Mouse (Mus musculus) kidney, embryonic 14.5 days (tissue): ENCODE data around the gene Atg9b. TPM values are rescaled to one million over a fixed set of nuclear protein-coding genes. Genes with fewer than 3 reads are reported as not detected.

ENCODE experiments used
- ATAC-seq: fragments of 200-750 bp; cut with Nextera tagmentation; 2 replicates; pipeline ENCODE4 v1.8.0; 2017; ENCODE audit warnings: moderate number of reproducible peaks, mild to moderate bottlenecking, moderate TSS enrichment, moderate library complexity; ENCODE audit not compliant: low FRiP score, low TSS enrichment
- H3K27ac ChIP-seq: fragments of 300-500 bp; sonication (generic); 2 replicates; pipeline ENCODE4 v1.5.1; 2014; ENCODE audit warnings: low read depth, mild to moderate bottlenecking, low read length, moderate library complexity, mixed read lengths
- H3K27me3 ChIP-seq: fragments of 300-500 bp; sonication (generic); 2 replicates; pipeline ENCODE4 v1.6.1; 2014; ENCODE audit warnings: mild to moderate bottlenecking, low read length; ENCODE audit not compliant: control insufficient read depth, insufficient read depth
- H3K36me3 ChIP-seq: fragments of 300-500 bp; sonication (generic); 2 replicates; pipeline ENCODE4 v1.6.1; 2014; ENCODE audit warnings: low read length, mixed read lengths; ENCODE audit not compliant: control insufficient read depth, insufficient read depth
- H3K4me1 ChIP-seq: fragments of 300-500 bp; sonication (generic); 2 replicates; pipeline ENCODE4 v1.6.1; 2014; ENCODE audit warnings: low read length, mixed read lengths; ENCODE audit not compliant: control insufficient read depth, insufficient read depth
- H3K4me2 ChIP-seq: fragments of 300-500 bp; sonication (generic); replicated peaks from 2 replicates; pipeline ENCODE4 v1.6.1; 2014; ENCODE audit warnings: low read depth, mild to moderate bottlenecking, low read length
- H3K4me3 ChIP-seq: fragments of 300-500 bp; sonication (generic); 2 replicates; pipeline ENCODE4 v1.5.1; 2014; ENCODE audit warnings: mild to moderate bottlenecking, low read length
- H3K9ac ChIP-seq: fragments of 300-500 bp; sonication (generic); 2 replicates; pipeline ENCODE4 v1.6.1; 2014; ENCODE audit warnings: low read depth, mild to moderate bottlenecking, low read length, moderate library complexity
- H3K9me3 ChIP-seq: fragments of 300-500 bp; sonication (generic); 2 replicates; pipeline ENCODE4 v1.6.1; 2016; ENCODE audit warnings: low read length; ENCODE audit not compliant: control insufficient read depth
- WGBS: fragments of 180-500 bp; shearing (Covaris S2); extraction: QIAGEN DNeasy Blood & Tissue Kit; methylation state at CpG from one replicate; pipeline ENCODE4 v1.1.7; 2014; 5-methylcytosine and 5-hydroxymethylcytosine counted together
- polyA plus RNA-seq: library from polyadenylated mRNA; unstranded; fragments of >200 nt; fragmentation: Nextera tagmentation; extraction: Ambion mirVana; gene quantifications from 2 replicates; pipeline ENCODE4 v1.2.1, GENCODE M21; 2014

Atg9b gene
- polyA plus RNA-seq, 1 experiment from 2014 or later = 1.1 TPM

DNA sequence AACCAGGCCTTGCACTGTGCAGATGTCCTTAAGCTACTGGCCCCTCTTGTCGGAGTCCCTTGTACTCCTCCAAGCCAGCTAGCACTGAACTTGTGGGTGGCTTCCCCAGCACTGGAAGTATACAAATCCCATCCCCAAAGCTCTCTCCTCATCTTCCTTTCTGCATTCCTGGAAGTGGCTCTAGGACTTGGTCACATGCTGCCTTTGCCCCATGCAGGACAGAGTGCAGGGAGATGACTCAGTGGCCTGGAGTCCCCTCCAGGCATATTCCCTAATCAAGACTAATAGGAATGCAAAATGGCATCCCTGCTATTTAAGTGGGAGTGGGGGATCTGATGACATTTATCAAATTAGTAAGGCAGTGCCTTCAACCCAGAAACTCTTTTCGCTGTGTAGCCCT is 20.1 kb upstream of the Atg9b start:
- 85% methylated on average over 2 of the region's 2 CpGs for WGBS
- Histone ChIP-seq H3K27me3 (no peaks in the 10 kb centered on the region), H3K4me2 (no peak overlapping the region), H3K27ac (no peak overlapping the region), H3K4me3 (no peak overlapping the region), H3K9ac (no peak overlapping the region), H3K9me3 (no peaks in the 10 kb centered on the region), H3K36me3 (peaks cover 15% of the 10 kb centered on the region), H3K4me1 (peaks cover 19% of the 10 kb centered on the region)
- ATAC-seq = no peak

GRCm38 (mm10) chr5:24409466-24409865 is 17.5 kb upstream of the Atg9b start:
- Histone ChIP-seq H3K4me3 (no peak overlapping the region), H3K4me2 (no peak overlapping the region), H3K27ac (no peak overlapping the region), H3K36me3 (peaks cover 24% of the 10 kb centered on the region), H3K9me3 (no peaks in the 10 kb centered on the region), H3K4me1 (peaks cover 14% of the 10 kb centered on the region), H3K9ac (no peak overlapping the region), H3K27me3 (no peaks in the 10 kb centered on the region)
- no peak for ATAC-seq
- whole genome bisulfite sequencing = 88% methylated on average over 2 of the region's 2 CpGs

DNA sequence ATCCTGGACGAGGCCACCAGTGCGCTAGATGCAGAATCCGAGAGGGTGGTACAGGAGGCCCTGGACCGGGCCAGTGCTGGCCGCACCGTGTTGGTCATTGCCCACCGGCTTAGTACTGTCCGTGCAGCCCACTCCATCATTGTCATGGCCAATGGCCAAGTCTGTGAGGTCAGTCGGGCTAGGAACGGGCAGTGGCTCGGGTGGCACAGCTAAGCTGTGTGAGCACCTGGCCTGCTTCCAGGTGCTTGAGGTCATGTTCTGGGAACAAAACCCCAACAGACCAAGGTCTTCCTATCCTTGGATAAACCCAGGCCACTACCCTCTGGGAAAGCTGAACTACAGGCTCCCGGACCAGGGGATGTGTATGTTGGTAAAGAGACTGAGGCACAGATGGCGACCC is 16.7 kb upstream of the Atg9b start:
- no peak for ATAC-seq
- Histone ChIP-seq H3K4me2 (no peak overlapping the region), H3K9me3 (no peaks in the 10 kb centered on the region), H3K27ac (no peak overlapping the region), H3K36me3 (peaks cover 28% of the 10 kb centered on the region), H3K4me3 (no peak overlapping the region), H3K4me1 (peaks cover 10% of the 10 kb centered on the region), H3K27me3 (no peaks in the 10 kb centered on the region), H3K9ac (no peak overlapping the region)
- WGBS = 96% methylated on average over 13 of the region's 13 CpGs

DNA sequence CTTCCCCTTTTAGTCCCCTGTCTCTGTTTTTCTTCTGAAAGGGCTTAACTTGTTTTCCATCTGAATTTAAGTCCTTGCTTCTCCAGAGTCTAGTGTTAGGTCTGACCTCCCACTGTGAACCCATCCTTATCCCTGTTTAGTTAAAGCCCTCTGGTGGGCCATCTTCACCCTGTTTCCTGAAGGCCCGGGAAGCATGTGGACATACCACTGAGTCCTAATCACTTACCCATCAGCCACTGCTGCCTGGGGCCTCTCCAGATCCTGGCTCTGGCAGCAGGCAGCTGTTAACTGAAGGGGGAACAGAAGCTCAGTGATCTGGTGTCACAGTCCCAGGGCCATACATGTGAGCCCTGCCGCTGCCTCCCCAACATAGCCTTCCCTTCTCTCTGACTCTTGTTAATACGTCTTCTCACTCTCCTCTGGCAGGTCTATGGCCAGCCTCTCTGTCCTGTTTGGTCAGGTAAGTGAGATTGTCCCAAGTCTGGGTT is 13.5 kb upstream of the Atg9b start:
- peaks cover 53% of the 10 kb centered on the region for H3K36me3 ChIP-seq
- 57% methylated on average over 3 of the region's 3 CpGs for WGBS
- no peaks in the 10 kb centered on the region for H3K4me1 ChIP-seq
- no peaks in the 10 kb centered on the region for H3K9me3 ChIP-seq
- no peaks in the 10 kb centered on the region for H3K27me3 ChIP-seq
- ATAC-seq = no peak
- no peak overlapping the region for H3K27ac ChIP-seq
- H3K9ac ChIP-seq = no peak overlapping the region
- no peak overlapping the region for H3K4me3 ChIP-seq
- H3K4me2 ChIP-seq = no peak overlapping the region

GRCm38 (mm10) chr5:24404594-24405360 is 12.8 kb upstream of the Atg9b start:
- H3K4me1 ChIP-seq = no peaks in the 10 kb centered on the region
- H3K27ac ChIP-seq = no peak overlapping the region
- no peak overlapping the region for H3K4me3 ChIP-seq
- H3K9ac ChIP-seq = no peak overlapping the region
- no peak overlapping the region for H3K4me2 ChIP-seq
- peaks cover 57% of the 10 kb centered on the region for H3K36me3 ChIP-seq
- no peaks in the 10 kb centered on the region for H3K27me3 ChIP-seq
- WGBS = 76% methylated on average over 6 of the region's 6 CpGs
- ATAC-seq = no peak
- H3K9me3 ChIP-seq = no peaks in the 10 kb centered on the region

DNA sequence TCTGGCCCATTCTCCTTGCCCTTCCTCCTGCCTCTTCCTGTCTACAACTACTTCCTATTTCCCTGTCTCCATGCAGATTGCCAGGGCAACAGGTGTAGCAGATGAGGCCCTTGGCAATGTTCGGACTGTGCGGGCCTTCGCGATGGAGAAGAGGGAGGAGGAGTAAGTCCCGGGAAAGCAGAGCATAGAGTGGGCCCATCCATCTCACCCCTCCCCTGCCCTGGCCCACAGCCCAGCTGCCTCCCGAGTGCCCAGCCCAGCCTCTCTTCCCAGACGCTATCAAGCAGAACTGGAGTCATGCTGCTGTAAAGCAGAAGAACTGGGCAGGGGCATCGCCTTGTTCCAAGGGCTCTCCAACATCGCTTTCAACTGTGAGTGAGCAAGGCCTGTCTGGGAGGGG is 10.0 kb upstream of the Atg9b start:
- no peak overlapping the region for H3K27ac ChIP-seq
- H3K4me1 ChIP-seq = no peaks in the 10 kb centered on the region
- H3K36me3 ChIP-seq = peaks cover 41% of the 10 kb centered on the region; the same call in 1 of the 2 replicates
- no peak overlapping the region for H3K4me2 ChIP-seq
- H3K4me3 ChIP-seq = no peak overlapping the region
- ATAC-seq = no peak
- H3K27me3 ChIP-seq = no peaks in the 10 kb centered on the region
- no peaks in the 10 kb centered on the region for H3K9me3 ChIP-seq
- no peak overlapping the region for H3K9ac ChIP-seq
- WGBS = 86% methylated on average over 9 of the region's 9 CpGs

- Histone ChIP-seq H3K4me1 (no peaks in the 10 kb centered on the region), H3K27me3 (no peaks in the 10 kb centered on the region), H3K27ac (no peak overlapping the region), H3K4me3 (no peak overlapping the region), H3K4me2 (no peak overlapping the region), H3K36me3 (peaks cover 33% of the 10 kb centered on the region; the same call in 1 of the 2 replicates), H3K9me3 (no peaks in the 10 kb centered on the region), H3K9ac (no peak overlapping the region)
- no peak for ATAC-seq
- WGBS = 87% methylated on average over 5 of the region's 5 CpGs
These were observed 9.1 kb upstream of the Atg9b start for GRCm38 (mm10) chr5:24400911-24401605.

- H3K36me3 ChIP-seq = peaks cover 33% of the 10 kb centered on the region; the same call in 1 of the 2 replicates
- H3K27ac ChIP-seq = no peak overlapping the region
- no peak for ATAC-seq
- WGBS = 93% methylated on average over 11 of the region's 11 CpGs
- no peak overlapping the region for H3K9ac ChIP-seq
- no peak overlapping the region for H3K4me3 ChIP-seq
- H3K4me1 ChIP-seq = no peaks in the 10 kb centered on the region
- H3K9me3 ChIP-seq = no peaks in the 10 kb centered on the region
- no peaks in the 10 kb centered on the region for H3K27me3 ChIP-seq
- H3K4me2 ChIP-seq = no peak overlapping the region
These were observed 8.4 kb upstream of the Atg9b start for GRCm38 (mm10) chr5:24400362-24400761.

GRCm38 (mm10) chr5:24399686-24400085 is 7.7 kb upstream of the Atg9b start:
- Histone ChIP-seq H3K36me3 (peaks cover 33% of the 10 kb centered on the region; the same call in 1 of the 2 replicates), H3K27me3 (no peaks in the 10 kb centered on the region), H3K4me3 (no peak overlapping the region), H3K4me1 (peaks cover 4% of the 10 kb centered on the region; the same call in 1 of the 2 replicates), H3K9me3 (no peaks in the 10 kb centered on the region), H3K4me2 (no peak overlapping the region), H3K9ac (no peak overlapping the region), H3K27ac (no peak overlapping the region)
- ATAC-seq = no peak
- WGBS = 89% methylated on average over 10 of the region's 10 CpGs
